Mouse (Mus musculus) CD8-positive naive resting alpha-beta T cell, adult 2 months (primary cell): ENCODE results near the gene Hoxb4.

ENCODE experiments used
- DNase-seq, 2 experiments: peaks; one replicate each; pipeline ENCODE4 v3.0.0; 2022; ENCODE audit warnings: low read depth in 2 of 2, low spot score in 2 of 2

The Hoxb4 gene

DNA sequence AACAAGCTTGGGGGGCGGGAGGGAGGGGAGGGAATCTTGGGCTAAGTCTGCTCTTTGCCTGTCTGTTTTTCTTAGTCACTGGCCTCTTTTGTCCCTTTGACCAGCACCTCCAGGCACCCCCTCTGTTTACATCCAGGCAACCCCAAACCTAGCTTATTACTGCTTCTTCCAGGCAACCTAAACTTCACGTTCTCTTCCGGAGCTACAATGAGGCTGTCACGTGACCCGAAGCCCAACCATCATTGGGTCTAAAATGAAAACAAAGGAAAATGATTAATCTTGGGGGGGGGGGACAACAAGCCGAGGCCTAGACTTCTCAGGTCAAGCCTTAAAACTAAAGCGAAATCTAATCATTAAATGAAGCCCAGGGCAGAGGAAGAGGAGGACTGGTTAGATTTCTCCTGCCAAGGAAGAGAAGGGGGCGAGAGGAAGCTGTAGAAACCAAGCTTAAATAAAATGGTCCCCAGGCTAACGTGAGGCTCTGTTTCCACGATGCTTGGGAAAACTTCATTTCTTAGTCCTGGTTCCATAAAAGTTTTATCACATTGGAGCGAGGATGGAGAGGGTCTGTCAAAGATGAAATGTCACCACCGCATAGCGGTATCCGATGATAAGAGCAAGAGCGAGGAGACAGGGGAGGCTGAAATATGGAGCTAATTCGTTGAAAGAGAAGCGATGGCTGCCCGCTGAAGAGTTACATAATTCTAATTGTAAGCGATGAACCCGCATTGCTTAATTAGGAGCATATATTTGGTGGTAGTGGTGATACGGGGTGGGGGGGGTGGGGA is 30.3 kb downstream of the Hoxb4 start:
- no peak for DNase-seq

DNA sequence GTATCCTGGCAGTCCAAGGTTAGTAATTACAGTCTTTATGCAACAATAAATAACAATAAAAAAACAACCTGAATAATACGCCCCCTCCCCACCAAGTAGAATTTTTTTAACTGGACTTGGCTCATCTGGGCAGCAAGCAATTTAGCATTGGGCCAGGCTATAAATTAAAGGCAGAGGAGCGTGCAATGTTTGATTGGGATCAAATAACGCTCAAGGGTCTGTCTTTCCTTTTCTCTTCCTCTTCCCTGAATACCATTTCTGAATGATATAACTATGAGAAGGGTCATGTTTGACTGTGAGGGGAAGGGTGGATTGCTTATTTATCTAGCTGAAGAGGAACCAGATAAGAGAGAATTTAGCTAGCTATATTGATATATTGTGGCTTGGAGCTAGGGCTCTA is 30.9 kb downstream of the Hoxb4 start:
- DNase-seq = no peak

DNA sequence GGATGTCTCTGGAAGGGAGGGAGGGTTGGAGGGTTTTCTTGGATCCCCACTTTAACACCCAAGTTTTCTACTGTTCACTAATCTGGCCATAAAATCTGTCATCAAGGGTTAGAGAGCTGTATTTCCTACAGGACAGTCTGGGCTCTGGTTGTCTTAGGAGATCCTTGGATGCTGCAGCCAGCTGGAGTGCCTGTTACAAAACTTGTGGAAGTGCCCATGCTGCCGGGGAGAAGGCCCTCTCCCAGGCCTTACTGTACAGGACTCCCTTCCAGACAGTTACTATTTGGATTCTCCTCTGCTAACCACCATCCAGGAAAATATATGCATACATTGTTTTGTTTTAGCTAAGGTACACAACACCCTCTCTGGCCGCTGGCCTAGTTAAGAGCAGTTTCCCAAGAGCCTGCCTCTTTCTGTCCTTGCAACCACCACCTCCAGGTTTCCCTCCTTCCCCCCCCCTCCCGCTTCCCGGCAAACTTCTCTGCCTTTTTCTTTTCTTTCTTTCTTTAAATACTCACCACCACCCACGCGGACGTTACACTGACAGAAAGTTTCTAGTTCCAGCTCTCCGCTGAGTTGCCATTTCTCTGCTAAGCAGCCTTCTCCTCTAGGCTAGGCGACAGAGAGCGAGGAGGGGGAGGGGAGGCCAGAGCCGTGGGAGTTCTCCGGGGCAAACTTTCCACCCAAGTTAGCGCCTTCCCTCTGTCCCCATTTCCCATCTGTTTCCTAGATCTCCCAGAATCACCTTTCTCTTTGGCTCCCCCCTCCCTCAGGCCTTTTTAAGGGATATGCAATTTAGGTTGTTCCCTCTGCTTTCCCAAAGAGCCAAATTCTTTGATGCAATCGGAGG is 31.6 kb downstream of the Hoxb4 start:
- no peak for DNase-seq

DNA sequence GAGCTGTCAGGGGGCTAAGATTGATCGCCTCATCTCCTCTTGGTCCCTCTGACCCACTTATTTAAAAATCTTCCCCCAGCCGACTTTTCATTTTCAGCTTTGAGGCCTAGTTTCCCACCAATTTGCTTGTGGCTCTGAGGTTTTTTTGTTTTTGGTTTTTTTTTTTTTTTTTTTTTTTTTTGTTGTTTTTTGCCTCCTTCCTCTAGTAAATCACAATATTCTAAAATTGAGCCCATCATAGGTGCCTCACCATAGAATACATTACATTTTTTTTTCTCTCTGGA is 32.2 kb downstream of the Hoxb4 start, which contains the start of gene Hoxb2:
Hoxb2 (plus strand) TSS at position 185 of the 284 bp plus-strand sequence.
- DNase-seq = no peak

DNA sequence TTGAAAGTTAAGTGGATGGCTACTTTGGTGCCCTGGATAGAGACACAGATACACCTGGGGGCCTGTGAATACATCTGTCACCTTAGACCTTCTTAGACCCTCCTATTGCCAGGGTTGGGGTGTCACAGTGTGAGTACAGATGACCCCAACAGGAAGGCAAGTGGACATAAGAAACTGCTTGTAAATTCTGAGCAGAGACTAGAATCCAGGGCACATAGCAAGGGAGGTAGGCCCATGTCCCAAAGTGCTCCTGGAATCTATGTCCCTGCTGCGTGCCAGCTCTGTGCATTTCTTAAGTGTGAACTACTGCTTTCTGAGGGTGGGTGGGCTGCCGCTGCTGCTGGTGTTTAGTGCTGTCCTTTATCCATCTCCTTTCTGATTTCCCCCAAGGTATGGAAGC is 32.7 kb downstream of the Hoxb4 start:
- DNase-seq = no peak

DNA sequence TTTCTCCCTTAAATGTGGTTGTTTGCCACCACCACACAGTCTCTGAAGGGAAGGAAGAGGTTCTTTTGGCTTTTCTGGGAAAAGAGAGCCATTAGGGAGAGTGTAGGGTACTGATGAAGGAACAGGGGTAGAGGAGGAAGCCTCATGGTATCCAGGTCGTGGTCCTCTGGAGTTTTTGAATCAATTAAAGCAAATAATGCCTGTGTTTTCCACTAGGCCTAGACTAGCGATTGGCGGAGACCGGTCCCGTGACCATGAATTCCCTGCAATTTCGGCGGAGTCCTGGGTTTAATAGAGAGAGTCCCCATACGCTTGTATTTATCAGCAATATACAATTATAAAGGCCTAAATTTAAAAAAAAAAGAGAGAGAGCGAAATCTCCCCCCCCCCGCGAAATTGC is 33.2 kb downstream of the Hoxb4 start:
- DNase-seq = no peak

DNA sequence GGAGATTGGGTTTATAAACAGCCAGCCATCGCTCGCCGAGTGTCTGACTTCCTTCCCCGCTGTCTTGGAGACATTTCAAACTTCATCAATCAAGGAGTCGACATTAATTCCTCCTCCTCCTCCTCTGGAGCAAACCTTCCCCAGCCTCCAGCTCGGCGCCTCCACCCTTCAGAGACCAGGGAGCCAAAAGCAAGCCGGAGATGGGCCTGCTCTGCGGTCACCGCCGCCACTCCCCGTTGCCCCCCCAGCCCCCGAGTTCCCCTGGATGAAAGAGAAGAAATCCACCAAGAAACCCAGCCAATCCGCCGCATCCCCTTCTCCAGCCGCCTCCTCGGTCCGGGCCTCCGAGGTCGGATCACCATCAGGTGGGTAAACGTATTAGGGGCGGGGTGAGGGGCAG is 33.8 kb downstream of the Hoxb4 start:
- DNase-seq = no peak

DNA sequence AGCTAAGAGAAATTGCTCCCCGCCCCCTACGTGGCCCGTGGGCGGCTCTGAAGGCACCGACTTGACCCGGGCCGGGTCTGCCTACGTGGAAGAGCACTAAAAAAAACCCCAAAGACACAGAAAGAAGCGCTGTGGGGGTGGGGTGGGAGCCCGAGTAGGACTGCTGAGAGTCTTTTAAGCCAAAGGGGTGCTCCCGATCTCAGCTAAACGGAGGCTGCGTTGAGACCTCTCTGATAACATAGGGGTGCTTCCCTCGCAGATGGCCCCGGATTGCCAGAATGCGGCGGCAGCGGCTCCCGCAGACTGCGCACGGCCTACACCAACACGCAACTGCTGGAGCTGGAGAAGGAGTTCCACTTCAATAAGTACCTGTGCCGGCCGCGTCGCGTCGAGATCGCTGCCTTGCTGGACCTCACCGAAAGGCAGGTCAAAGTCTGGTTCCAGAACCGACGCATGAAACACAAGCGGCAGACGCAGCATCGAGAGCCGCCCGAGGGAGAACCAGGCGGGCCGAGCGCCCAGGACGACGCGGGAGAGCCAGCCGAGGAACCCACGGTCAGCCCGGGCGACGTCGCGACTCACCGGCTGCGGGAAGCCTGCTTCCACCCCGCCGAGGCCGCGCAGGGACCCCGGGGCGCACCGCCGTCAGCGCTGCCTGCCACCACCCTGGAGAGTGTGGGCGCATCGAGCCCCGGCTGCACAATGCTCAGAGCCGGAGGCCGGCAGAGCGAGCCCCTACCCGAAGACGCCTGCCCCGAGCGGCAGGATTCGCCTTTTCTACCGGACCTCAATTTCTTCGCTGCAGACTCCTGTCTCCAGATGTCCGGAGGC is 34.8 kb downstream of the Hoxb4 start:
- peak in 1 of 2 experiments; percentile 2 for DNase-seq

DNA sequence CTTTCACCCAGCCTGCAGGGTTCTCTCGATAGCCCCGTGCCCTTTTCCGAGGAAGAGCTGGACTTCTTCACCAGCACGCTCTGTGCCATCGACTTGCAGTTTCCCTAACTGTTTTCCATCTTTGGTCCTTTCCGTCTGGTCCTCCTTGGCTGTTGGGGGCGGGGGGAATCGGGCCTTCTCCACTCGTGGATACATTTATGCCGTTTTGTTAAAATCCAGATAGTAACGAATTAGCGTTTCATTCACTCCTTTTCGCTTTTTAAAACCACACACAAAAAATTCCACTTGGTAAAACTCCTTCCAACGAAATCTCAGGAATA is 35.4 kb downstream of the Hoxb4 start:
- no peak for DNase-seq

DNA sequence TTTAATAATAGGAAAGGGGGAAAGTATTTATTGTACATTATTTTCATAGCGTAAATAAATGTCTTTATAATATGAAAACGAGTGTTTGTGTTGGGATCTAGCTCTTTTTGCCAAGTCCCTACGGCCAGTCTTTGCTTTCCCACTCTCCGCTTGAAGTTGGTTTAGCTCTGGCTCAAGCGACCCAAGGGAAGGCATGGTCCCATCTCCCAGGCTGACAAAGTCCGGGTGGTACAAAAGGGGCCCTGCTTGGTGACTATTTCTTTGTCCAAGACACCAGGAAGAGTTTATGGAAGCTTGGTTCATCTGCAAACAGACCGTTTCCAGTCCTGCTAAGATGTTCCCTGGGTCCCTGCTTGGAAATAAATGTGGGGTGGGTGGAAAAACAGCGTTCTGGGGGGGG is 35.9 kb downstream of the Hoxb4 start:
- DNase-seq = no peak

DNA sequence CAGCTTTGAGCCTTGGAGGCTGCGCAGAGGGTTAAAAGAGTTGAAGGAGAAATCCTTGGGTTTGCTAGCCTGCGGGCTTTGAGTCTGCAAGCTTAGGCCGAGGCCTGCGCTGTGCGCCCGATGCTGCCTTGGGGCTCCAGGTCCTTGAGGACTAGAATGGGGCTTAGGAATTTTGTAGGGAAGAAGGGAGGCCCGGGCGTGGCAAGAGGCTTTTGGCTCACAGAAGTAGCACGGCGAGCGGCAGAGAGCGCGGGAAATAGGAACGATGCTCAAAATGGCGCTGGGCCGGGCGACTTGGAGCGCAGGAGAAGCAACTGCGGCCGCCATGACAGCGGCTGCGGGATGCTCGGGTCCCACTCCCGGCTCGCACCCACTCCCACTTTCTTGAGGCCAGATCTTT is 36.3 kb downstream of the Hoxb4 start:
- no peak for DNase-seq

DNA sequence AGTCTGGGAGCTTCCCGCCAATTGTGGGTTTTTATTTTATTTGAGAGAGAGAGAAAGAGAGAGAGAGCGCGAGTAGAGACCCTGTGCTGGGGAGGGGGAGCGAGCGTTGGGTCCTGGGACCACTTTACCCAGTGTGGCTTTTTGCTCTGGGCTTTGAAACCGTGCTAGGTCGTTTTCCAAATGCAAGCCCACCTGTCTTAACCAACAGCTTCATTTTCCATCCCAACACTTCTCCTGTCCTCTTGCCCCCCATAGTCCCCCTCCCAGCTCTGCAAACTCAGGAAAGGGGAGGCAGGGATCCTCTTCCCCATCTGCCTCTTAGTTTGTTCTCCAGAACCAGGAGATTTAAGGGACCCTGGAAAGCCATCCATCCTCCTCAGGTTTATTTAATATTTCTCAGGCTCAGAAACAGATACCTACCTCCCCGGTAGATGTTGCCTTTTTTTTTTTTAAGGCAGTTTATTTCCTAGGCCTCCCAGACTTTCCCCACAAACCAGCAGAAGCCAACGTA is 36.8 kb downstream of the Hoxb4 start:
- DNase-seq = no peak

DNA sequence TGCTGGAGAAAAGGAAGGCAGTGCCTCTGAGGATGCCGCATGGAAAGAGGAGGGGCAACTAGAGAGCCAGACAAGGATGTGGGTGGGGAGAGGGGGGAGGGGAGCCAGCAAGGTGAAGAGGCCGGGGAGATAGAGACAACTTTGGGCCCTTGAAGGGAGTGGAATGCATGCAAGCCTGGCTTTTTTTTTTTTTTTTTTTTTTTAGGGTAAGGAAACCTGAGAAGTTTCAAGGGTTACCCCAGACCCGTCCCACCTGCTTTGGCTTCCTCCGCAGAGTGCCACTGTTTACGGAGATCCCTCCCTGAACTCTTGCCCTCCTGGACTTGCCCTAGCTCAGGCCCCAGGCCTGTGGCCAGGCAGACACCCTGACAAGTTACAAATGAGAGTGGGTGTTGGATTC is 45.7 kb downstream of the Hoxb4 start:
- DNase-seq = no peak

DNA sequence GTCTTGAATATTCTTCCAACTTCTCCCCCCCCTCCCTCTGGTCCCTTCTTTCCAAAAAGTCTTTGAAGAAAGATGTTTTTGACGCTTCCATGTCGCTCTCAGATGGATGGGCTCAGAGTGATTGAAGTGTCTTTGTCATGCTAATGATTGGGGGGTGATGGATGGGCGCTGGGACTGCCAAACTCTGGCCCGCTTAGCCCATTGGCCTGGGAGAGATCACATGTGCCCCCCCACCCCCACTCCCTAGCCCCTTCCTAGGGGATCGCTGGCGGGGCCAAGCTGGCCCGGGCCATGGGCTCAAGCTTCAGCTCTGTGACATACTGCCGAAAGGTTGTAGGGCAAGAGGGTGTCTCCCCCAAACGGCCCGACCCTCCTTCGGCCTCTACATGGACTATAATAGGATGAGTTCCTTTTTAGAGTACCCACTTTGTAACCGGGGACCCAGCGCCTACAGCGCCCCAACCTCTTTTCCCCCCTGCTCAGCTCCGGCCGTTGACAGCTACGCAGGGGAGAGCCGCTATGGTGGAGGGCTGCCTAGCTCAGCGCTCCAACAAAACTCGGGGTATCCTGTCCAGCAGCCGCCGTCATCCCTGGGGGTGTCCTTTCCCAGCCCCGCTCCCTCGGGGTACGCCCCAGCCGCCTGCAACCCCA is 47.5 kb downstream of the Hoxb4 start, which contains the start of gene Hoxb1:
Hoxb1 (plus strand) TSS at position 312 of the 651 bp plus-strand sequence.
- DNase-seq = no peak

DNA sequence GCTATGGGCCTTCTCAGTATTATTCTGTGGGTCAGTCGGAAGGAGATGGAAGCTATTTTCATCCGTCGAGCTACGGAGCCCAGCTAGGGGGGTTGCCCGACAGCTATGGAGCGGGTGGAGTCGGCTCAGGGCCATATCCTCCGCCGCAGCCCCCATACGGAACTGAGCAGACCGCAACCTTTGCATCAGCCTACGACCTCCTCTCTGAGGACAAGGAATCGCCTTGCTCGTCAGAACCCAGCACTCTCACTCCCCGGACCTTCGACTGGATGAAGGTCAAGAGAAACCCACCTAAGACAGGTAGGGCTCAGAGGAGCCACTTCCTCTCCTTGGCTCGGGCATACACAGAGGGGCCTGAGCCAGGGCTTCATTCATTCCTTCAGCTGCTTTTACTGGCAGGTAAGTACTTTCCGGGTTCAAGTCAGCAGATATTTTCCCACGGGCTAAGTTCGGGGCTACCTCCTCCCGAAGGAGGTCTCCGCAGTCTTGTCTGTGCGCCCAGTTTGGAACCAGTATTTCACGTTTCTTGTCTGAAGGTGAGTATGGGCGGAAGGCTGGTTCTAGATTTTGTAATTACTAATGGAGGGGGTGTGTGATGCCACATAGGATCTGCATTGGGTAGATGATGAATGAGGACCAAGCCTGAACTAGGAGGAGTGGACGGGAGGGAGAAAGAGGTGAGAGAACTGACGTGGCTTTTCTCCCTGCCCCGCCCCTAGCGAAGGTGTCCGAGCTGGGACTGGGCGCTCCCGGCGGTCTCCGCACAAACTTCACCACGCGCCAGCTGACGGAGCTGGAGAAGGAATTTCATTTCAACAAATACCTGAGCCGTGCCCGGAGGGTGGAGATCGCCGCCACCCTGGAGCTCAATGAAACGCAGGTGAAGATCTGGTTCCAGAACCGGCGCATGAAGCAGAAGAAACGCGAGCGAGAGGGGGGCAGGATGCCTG is 48.3 kb downstream of the Hoxb4 start:
- DNase-seq = no peak

DNA sequence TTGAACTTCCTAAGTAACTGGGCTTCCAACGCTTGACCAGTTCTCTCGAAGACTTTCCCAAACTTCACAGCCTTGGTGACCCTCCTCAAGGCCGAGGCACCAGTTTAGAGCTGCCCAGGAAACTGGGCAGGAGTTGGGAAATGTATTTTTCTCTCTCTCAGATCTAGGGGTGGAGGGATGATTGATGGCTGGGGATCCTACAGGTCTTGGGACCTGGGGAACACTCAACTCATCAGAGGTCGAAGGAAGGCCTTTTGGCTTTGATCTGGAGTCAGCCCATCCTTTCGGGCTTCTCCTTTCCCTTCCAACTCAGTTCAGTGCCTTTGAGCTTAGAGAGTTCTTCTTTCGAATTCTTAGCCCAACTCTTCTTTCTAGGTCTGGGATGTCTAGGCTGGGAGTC is 49.1 kb downstream of the Hoxb4 start:
- no peak for DNase-seq

DNA sequence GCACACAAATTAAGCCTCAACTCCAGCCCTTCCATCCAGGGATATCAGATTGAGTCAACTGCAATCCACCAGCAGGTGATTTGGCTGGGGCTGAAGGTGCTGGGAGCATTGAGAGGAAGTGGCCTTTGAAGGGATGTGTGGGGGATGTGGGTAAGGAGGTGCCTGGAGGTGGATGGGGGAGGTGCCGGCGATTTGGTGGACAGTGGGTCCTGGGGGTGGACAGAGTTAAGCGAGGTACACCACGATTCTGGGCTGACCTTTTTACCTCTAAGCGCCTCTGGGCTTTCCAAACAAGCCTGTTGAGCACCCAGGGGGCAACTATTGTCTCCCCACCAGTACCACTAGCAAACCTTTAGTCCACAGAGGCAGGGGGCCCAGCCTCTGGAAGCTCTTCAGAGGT is 50.6 kb downstream of the Hoxb4 start:
- no peak for DNase-seq

DNA sequence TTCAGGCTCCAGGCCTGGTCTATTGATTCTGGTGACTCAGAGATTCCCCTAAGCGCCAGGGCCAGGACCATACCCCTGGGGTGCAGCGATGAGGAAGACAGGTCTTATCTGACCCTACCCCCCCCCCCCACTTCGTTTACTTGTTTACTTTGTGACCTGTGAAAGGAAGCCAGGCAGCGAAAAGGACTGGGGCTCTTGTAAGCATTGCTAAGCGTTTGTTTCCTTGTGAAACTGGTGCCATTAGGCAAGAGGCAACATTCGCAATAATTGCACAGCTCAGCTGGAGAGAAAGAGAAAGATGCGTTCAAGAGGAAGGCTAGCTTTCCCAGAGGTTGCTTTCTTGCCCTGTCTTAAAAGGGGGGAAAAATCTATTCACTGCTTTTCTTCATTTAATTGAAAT is 51.1 kb downstream of the Hoxb4 start:
- DNase-seq = no peak
